ENCODE assay signal across 8 mouse cellular contexts in genomic region chr7:45434203-45435015, GRCm38 (mm10). TPM values are rescaled to one million over a fixed set of nuclear protein-coding genes. Genes with fewer than 3 reads are reported as not detected.
DNase-seq lines count a peak whose midpoint lies in the region; ATAC-seq lines count a peak whose summit lies in the region.

Gene Gys1 (plus strand): TSS chr7:45434844.

- H3K27me3 ChIP-seq in heart, embryonic 10.5 days (ENCODE audit: insufficient read depth, poor library complexity, severe bottlenecking), result no peaks in the 10 kb centered on the region
- H3K27me3 ChIP-seq in kidney, embryonic 15.5 days, result no peaks in the 10 kb centered on the region

- DNase-seq in B cell, adult 2 months, result peak; percentile 100
- peak; percentile 100 for DNase-seq in brain, adult 2 months (ENCODE audit: low read depth, low spot score)
- peak; percentile 100 for DNase-seq in heart, embryonic 10.5 days (ENCODE audit: low spot score)
- DNase-seq in liver, result peak; percentile 100
- DNase-seq in spleen, postnatal 4 days (ENCODE audit: low spot score in 2 of 2), result peak; percentile 100

- H3K9me3 ChIP-seq in heart, embryonic 10.5 days, result no peaks in the 10 kb centered on the region
- H3K9me3 ChIP-seq in kidney, embryonic 15.5 days (replicated peaks), result no peaks in the 10 kb centered on the region

- peaks cover 30% of the 10 kb centered on the region for H3K36me3 ChIP-seq in heart, embryonic 10.5 days
- peaks cover 32% of the 10 kb centered on the region for H3K36me3 ChIP-seq in kidney, embryonic 15.5 days

- peak within 1 kb of the TSS; percentile 91 for H3K4me2 ChIP-seq in kidney, embryonic 15.5 days

- peak within 1 kb of the TSS; percentile 85 for H3K9ac ChIP-seq in kidney, embryonic 15.5 days

- 0% methylated on average over 45 of the region's 45 CpGs for WGBS in heart, embryonic 10.5 days
- WGBS in kidney, embryonic 15.5 days, result under 1% methylated on average over 45 of the region's 45 CpGs

- H3K27ac ChIP-seq in heart, embryonic 10.5 days, result peak within 1 kb of the TSS; percentile 93
- H3K27ac ChIP-seq in kidney, embryonic 15.5 days, result peak within 1 kb of the TSS; percentile 92

- ATAC-seq in erythroblast, adult 5-6 weeks (replicated peaks; ENCODE audit: low FRiP score, poor library complexity, severe bottlenecking), result peak; percentile 91
- ATAC-seq in kidney, embryonic 15.5 days (replicated peaks; ENCODE audit: low FRiP score), result peak; percentile 96
- ATAC-seq in monocyte, adult 5-6 weeks (replicated peaks; ENCODE audit: insufficient number of reproducible peaks, low FRiP score, low TSS enrichment, poor library complexity, severe bottlenecking), result peak; percentile 91

- H3K4me1 ChIP-seq in heart, embryonic 10.5 days, result peaks cover 54% of the 10 kb centered on the region
- peaks cover 43% of the 10 kb centered on the region for H3K4me1 ChIP-seq in kidney, embryonic 15.5 days

- peak within 1 kb of the TSS; percentile 72 for H3K4me3 ChIP-seq in heart, embryonic 10.5 days
- H3K4me3 ChIP-seq in kidney, embryonic 15.5 days (replicated peaks), result peak within 1 kb of the TSS; percentile 81

RNA-seq across cellular contexts. Expression of gene Gys1, which starts in this region (rescaled TPM):
- 11.7 and 13.2 TPM in 2 replicates for total RNA-seq in erythroblast, adult 5-6 weeks (2015; ENCODE audit: low replicate concordance)
- 4.6 and 8.9 TPM in 2 replicates for total RNA-seq in erythroblast, adult 5-6 weeks (2017; ENCODE audit: low replicate concordance)
- 79.9 and 124 TPM in 2 replicates for polyA plus RNA-seq in heart, embryonic 10.5 days (2016; fragmentation: Nextera tagmentation; extraction: Ambion mirVana)
- 37.6 and 40.8 TPM in 2 replicates for polyA plus RNA-seq in kidney, embryonic 15.5 days (2015; fragmentation: Nextera tagmentation; extraction: Ambion mirVana)
- total RNA-seq in monocyte, adult 5-6 weeks (2017), result 3.6 to 4.9 TPM (median 3.9 TPM) in 3 replicates

Comparison
In these comparisons a context has a peak if more than half of its experiments do, and no peak if none do; other contexts are left out.
1. Peak in every context shown above with its lines: DNase-seq, ATAC-seq, H3K4me3 ChIP-seq and H3K27ac ChIP-seq.